Mouse (Mus musculus): ENCODE measurements around the gene B230217C12Rik. TPM values are rescaled to one million over a fixed set of nuclear protein-coding genes. Genes with fewer than 3 reads are reported as not detected.
A peak's percentile ranks its signal among the peaks of the same experiment; 100 is the strongest.

Gene B230217C12Rik
- polyA plus RNA-seq, 2 experiments = 5.3 to 13.3 TPM

GRCm38 (mm10) chr11:97798782-97799145 lies 41.8 kb upstream of the B230217C12Rik start, which contains the start of gene Lasp1:
Gene Lasp1 (plus strand): TSS chr11:97799000.
- peaks cover 3% of the 10 kb centered on the region; the same call in 1 of the 2 replicates for H3K36me3 ChIP-seq (ENCODE audit: control insufficient read depth, insufficient read depth, low read length)
- WGBS = under 1% methylated on average over 11 of the region's 11 CpGs
- H3K9me3 ChIP-seq (ENCODE audit: control insufficient read depth, low read length) = no peaks in the 10 kb centered on the region
- H3K9ac ChIP-seq (ENCODE audit: low read depth, low read length, severe bottlenecking) = peak within 1 kb of the TSS; percentile 79
- H3K27ac ChIP-seq (replicated peaks; ENCODE audit: low read depth, low read length) = peak within 1 kb of the TSS; percentile 91
- peak within 1 kb of the TSS; percentile 63 for H3K4me2 ChIP-seq (replicated peaks; ENCODE audit: low read depth, low read length, severe bottlenecking)
- no peak for TF ChIP-seq POLR2A (IDR thresholded peaks at IDR 0.05; ENCODE audit: borderline replicate concordance, extremely low read depth, insufficient read depth, insufficient read length)
- no peaks in the 10 kb centered on the region for H3K27me3 ChIP-seq (ENCODE audit: control insufficient read depth, insufficient read depth, low read length)
- DNase-seq (ENCODE audit: low spot score) = peak; percentile 85
- H3K4me3 ChIP-seq (replicated peaks; ENCODE audit: low read length) = peak within 1 kb of the TSS; percentile 73
- peak; percentile 30 for ATAC-seq (ENCODE audit: low FRiP score, low read depth)
- peaks cover 20% of the 10 kb centered on the region for H3K4me1 ChIP-seq (ENCODE audit: control insufficient read depth, insufficient read depth, low read length)

- 3% methylated on average over 56 of the region's 71 CpGs for WGBS
- TF ChIP-seq POLR2A (IDR thresholded peaks at IDR 0.05; ENCODE audit: borderline replicate concordance, extremely low read depth, insufficient read depth, insufficient read length) = peak; percentile 80; the same call in 1 of the 2 replicates
- Histone ChIP-seq H3K4me2 (replicated peaks; ENCODE audit: low read depth, low read length, severe bottlenecking) (peak overlapping the region; percentile 63), H3K4me1 (ENCODE audit: control insufficient read depth, insufficient read depth, low read length) (peaks cover 26% of the 10 kb centered on the region), H3K4me3 (replicated peaks; ENCODE audit: low read length) (peak overlapping the region; percentile 73), H3K9me3 (ENCODE audit: control insufficient read depth, low read length) (no peaks in the 10 kb centered on the region), H3K27ac (replicated peaks; ENCODE audit: low read depth, low read length) (peak overlapping the region; percentile 91), H3K9ac (ENCODE audit: low read depth, low read length, severe bottlenecking) (peak overlapping the region; percentile 79), H3K27me3 (ENCODE audit: control insufficient read depth, insufficient read depth, low read length) (no peaks in the 10 kb centered on the region), H3K36me3 (ENCODE audit: control insufficient read depth, insufficient read depth, low read length) (peaks cover 4% of the 10 kb centered on the region; the same call in 1 of the 2 replicates)
- peak; percentile 87 for DNase-seq (ENCODE audit: low spot score)
- ATAC-seq (ENCODE audit: low FRiP score, low read depth) = peak; percentile 80
Observed at GRCm38 (mm10) chr11:97799146-97799993, 41.2 kb upstream of the B230217C12Rik start.

GRCm38 (mm10) chr11:97799994-97800690 lies 40.4 kb upstream of the B230217C12Rik start:
- under 1% methylated on average over 25 of the region's 43 CpGs for WGBS
- H3K27me3 ChIP-seq (ENCODE audit: control insufficient read depth, insufficient read depth, low read length) = no peaks in the 10 kb centered on the region
- ATAC-seq (ENCODE audit: low FRiP score, low read depth) (peak; percentile 76), DNase-seq (ENCODE audit: low spot score) (peak; percentile 63)
- H3K9me3 ChIP-seq (ENCODE audit: control insufficient read depth, low read length) = no peaks in the 10 kb centered on the region
- peak overlapping the region; percentile 79 for H3K9ac ChIP-seq (ENCODE audit: low read depth, low read length, severe bottlenecking)
- H3K4me1 ChIP-seq (ENCODE audit: control insufficient read depth, insufficient read depth, low read length) = peaks cover 34% of the 10 kb centered on the region
- H3K27ac ChIP-seq (replicated peaks; ENCODE audit: low read depth, low read length) = peak overlapping the region; percentile 91
- no peak for TF ChIP-seq POLR2A (IDR thresholded peaks at IDR 0.05; ENCODE audit: borderline replicate concordance, extremely low read depth, insufficient read depth, insufficient read length)
- peak overlapping the region; percentile 73 for H3K4me3 ChIP-seq (replicated peaks; ENCODE audit: low read length)
- peak overlapping the region; percentile 63 for H3K4me2 ChIP-seq (replicated peaks; ENCODE audit: low read depth, low read length, severe bottlenecking)
- peaks cover 4% of the 10 kb centered on the region; the same call in 1 of the 2 replicates for H3K36me3 ChIP-seq (ENCODE audit: control insufficient read depth, insufficient read depth, low read length)

- Histone ChIP-seq H3K9ac (ENCODE audit: low read depth, low read length, severe bottlenecking) (peak overlapping the region; percentile 79), H3K4me3 (replicated peaks; ENCODE audit: low read length) (peak overlapping the region; percentile 73), H3K27me3 (ENCODE audit: control insufficient read depth, insufficient read depth, low read length) (no peaks in the 10 kb centered on the region), H3K27ac (replicated peaks; ENCODE audit: low read depth, low read length) (peak overlapping the region; percentile 91), H3K4me1 (ENCODE audit: control insufficient read depth, insufficient read depth, low read length) (peaks cover 41% of the 10 kb centered on the region), H3K36me3 (ENCODE audit: control insufficient read depth, insufficient read depth, low read length) (peaks cover 4% of the 10 kb centered on the region; the same call in 1 of the 2 replicates), H3K9me3 (ENCODE audit: control insufficient read depth, low read length) (no peaks in the 10 kb centered on the region), H3K4me2 (replicated peaks; ENCODE audit: low read depth, low read length, severe bottlenecking) (peak overlapping the region; percentile 63)
- TF ChIP-seq POLR2A (IDR thresholded peaks at IDR 0.05; ENCODE audit: borderline replicate concordance, extremely low read depth, insufficient read depth, insufficient read length) = no peak
- 4% methylated on average over 17 of the region's 17 CpGs for WGBS
- ATAC-seq (ENCODE audit: low FRiP score, low read depth) (no peak), DNase-seq (ENCODE audit: low spot score) (no peak)
Observed at GRCm38 (mm10) chr11:97800691-97801408, 39.7 kb upstream of the B230217C12Rik start.

Data from limb, embryonic 14.5 days (tissue).